Mouse (Mus musculus): ENCODE measurements around the gene Flt3. TPM values are rescaled to one million over a fixed set of nuclear protein-coding genes. Genes with fewer than 3 reads are reported as not detected.
A peak's percentile ranks its signal among the peaks of the same experiment; 100 is the strongest.

Flt3 gene
- polyA plus RNA-seq, 1 experiment from 2014 or later = 0.09 TPM

GRCm38 (mm10) chr5:147432927-147433326, 32.6 kb upstream of the Flt3 start:
- ATAC-seq (replicated peaks) = no peak
- H3K4me1 ChIP-seq = peaks cover 64% of the 10 kb centered on the region
- WGBS = 91% methylated on average over 8 of the region's 8 CpGs

DNA sequence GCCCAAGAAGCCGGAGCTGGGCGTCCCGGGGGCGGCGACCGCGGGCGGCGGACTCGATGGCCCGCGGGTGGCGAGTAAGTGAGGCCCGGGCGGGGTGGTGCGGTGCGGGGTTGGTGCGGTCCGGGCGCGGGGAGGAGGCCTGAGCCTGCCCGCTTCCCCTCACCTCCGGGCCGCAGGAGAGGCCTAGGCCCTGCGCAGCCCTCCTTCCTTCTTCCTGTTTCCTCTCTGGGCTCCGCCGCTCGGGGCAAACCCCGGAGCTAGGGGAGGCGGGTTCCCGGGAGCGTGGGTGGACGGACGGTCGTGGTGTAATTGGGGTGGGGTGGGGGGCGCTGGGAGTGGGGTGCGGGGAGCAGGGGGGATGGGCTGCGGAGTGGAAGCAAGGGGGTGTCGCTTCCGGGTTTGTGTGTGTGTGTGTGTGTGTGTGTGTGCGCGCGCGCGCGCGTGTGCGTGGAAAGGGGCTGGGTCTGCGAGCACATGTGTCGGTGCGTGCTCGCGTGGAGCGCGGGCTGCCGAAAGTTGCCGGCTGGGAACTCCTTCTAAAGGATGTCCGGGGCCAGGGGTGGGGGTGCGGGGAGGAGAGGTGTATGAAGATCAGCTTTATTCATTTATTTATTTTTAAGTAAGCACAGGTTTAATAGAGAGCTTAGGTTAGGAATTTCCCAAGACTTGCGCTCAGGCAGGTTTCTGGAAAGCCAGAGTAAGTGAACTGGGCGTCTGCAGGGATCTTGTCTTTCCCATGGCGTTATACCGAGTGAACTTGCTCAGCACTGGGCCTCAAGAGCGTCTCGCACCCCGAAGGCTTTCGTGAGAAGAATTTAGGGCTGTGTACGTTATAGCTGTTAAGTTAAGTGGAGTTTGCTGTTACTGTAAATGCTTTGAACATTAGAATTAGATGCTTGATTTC, 30.9 kb upstream of the Flt3 start:
- peaks cover 49% of the 10 kb centered on the region for H3K4me1 ChIP-seq
- 1% methylated on average over 61 of the region's 68 CpGs for WGBS
- peak overlapping the region; percentile 97 for H3K27ac ChIP-seq (replicated peaks)
- H3K9ac ChIP-seq (replicated peaks) = peak overlapping the region; percentile 97
- H3K4me2 ChIP-seq (replicated peaks) = peak overlapping the region; percentile 82
- H3K27me3 ChIP-seq = no peaks in the 10 kb centered on the region
- H3K36me3 ChIP-seq = no peaks in the 10 kb centered on the region
- H3K9me3 ChIP-seq = no peaks in the 10 kb centered on the region
- H3K4me3 ChIP-seq = peak overlapping the region; percentile 91
- ATAC-seq (replicated peaks) = peak; percentile 65

More at GRCm38 (mm10) chr5:147432927-147433326, 32.6 kb upstream of the Flt3 start:
- H3K27ac ChIP-seq (replicated peaks) = no peak overlapping the region
- H3K9ac ChIP-seq (replicated peaks) = no peak overlapping the region
- H3K36me3 ChIP-seq = no peaks in the 10 kb centered on the region
- H3K4me2 ChIP-seq (replicated peaks) = no peak overlapping the region
- no peaks in the 10 kb centered on the region for H3K27me3 ChIP-seq
- no peaks in the 10 kb centered on the region for H3K9me3 ChIP-seq
- no peak overlapping the region for H3K4me3 ChIP-seq

GRCm38 (mm10) chr5:147430361-147430935, 30.2 kb upstream of the Flt3 start:
- WGBS = 0% methylated on average over 72 of the region's 91 CpGs

GRCm38 (mm10) chr5:147429535-147430305, 29.4 kb upstream of the Flt3 start, which contains the start of gene Pan3:
Pan3 (plus strand) TSS chr5:147430161.
- H3K27ac ChIP-seq (replicated peaks) = peak within 1 kb of the TSS; percentile 97
- no peaks in the 10 kb centered on the region for H3K36me3 ChIP-seq
- H3K4me1 ChIP-seq = peaks cover 34% of the 10 kb centered on the region
- H3K4me2 ChIP-seq (replicated peaks) = peak within 1 kb of the TSS; percentile 82
- ATAC-seq (replicated peaks) = peak; percentile 89
- H3K9ac ChIP-seq (replicated peaks) = peak within 1 kb of the TSS; percentile 97
- no peaks in the 10 kb centered on the region for H3K27me3 ChIP-seq
- under 1% methylated on average over 51 of the region's 51 CpGs for WGBS
- no peaks in the 10 kb centered on the region for H3K9me3 ChIP-seq
- peak within 1 kb of the TSS; percentile 91 for H3K4me3 ChIP-seq

More at GRCm38 (mm10) chr5:147430361-147430935, 30.2 kb upstream of the Flt3 start:
- Histone ChIP-seq H3K27me3 (no peaks in the 10 kb centered on the region), H3K4me2 (replicated peaks) (peak overlapping the region; percentile 82), H3K9ac (replicated peaks) (peak overlapping the region; percentile 97), H3K27ac (replicated peaks) (peak overlapping the region; percentile 97), H3K4me1 (peaks cover 41% of the 10 kb centered on the region), H3K9me3 (no peaks in the 10 kb centered on the region), H3K4me3 (peak overlapping the region; percentile 91), H3K36me3 (no peaks in the 10 kb centered on the region)
- ATAC-seq (replicated peaks) = peak; percentile 91

- no peaks in the 10 kb centered on the region for H3K27me3 ChIP-seq
- 76% methylated on average over 4 of the region's 4 CpGs for WGBS
- no peak for ATAC-seq (replicated peaks)
- no peak overlapping the region for H3K4me3 ChIP-seq
- H3K9me3 ChIP-seq = no peaks in the 10 kb centered on the region
- H3K27ac ChIP-seq (replicated peaks) = no peak overlapping the region
- H3K9ac ChIP-seq (replicated peaks) = no peak overlapping the region
- peaks cover 9% of the 10 kb centered on the region for H3K4me1 ChIP-seq
- H3K36me3 ChIP-seq = no peaks in the 10 kb centered on the region
- H3K4me2 ChIP-seq (replicated peaks) = no peak overlapping the region
Observed at GRCm38 (mm10) chr5:147426048-147426805, 25.9 kb upstream of the Flt3 start.

DNA sequence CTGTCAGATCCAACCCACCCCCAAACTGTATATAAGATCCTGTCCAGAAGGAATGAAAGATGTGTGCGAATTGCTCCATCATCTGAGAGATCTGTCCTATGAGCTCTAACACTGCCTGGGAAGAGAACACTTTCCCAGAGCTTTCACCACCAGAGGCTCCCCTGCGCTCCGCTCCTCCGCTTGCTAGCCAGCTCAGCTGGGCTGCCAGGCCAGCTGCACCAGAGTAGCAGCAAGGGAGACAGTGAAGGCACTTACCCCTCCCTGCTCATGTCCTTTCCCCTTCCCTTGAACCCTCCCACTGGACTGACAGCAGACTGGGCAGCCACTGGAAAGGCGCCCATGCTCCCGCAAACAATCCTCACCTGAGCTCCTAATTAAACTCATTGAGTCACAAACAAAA, 23.3 kb upstream of the Flt3 start:
- WGBS = 23% methylated on average over 6 of the region's 6 CpGs
- ATAC-seq (replicated peaks) = no peak
- Histone ChIP-seq H3K27ac (replicated peaks) (no peak overlapping the region), H3K9me3 (no peaks in the 10 kb centered on the region), H3K4me2 (replicated peaks) (no peak overlapping the region), H3K4me3 (no peak overlapping the region), H3K4me1 (no peaks in the 10 kb centered on the region), H3K9ac (replicated peaks) (no peak overlapping the region), H3K27me3 (no peaks in the 10 kb centered on the region), H3K36me3 (no peaks in the 10 kb centered on the region)

GRCm38 (mm10) chr5:147418394-147419121, 18.3 kb upstream of the Flt3 start:
- WGBS = 62% methylated on average over 10 of the region's 10 CpGs
- no peak overlapping the region for H3K4me3 ChIP-seq
- H3K9ac ChIP-seq (replicated peaks) = no peak overlapping the region
- ATAC-seq (replicated peaks) = no peak
- H3K4me2 ChIP-seq (replicated peaks) = no peak overlapping the region
- no peaks in the 10 kb centered on the region for H3K36me3 ChIP-seq
- H3K27ac ChIP-seq (replicated peaks) = no peak overlapping the region
- no peaks in the 10 kb centered on the region for H3K4me1 ChIP-seq
- no peaks in the 10 kb centered on the region for H3K27me3 ChIP-seq
- no peaks in the 10 kb centered on the region for H3K9me3 ChIP-seq

DNA sequence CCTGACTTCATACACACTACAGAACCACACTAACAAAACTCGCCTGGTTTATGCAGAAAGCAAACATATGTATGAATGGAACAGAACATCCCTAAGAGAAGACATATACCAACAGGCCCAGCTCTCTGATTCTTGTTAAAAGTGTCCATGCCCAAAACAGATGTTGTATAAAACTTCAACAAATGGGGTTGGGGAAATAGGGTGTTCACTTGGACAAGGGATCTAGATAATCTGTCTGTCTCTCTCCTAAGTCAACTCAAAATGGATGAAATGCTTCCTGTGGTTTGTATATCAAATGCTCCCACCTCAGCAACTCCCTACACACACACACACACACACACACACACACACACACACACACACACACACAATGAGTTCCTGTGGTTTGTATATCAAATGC, 17.7 kb upstream of the Flt3 start:
- no peak overlapping the region for H3K4me3 ChIP-seq
- no peak overlapping the region for H3K27ac ChIP-seq (replicated peaks)
- WGBS = 75% methylated on average over 1 of the region's 1 CpGs
- H3K27me3 ChIP-seq = no peaks in the 10 kb centered on the region
- no peaks in the 10 kb centered on the region for H3K9me3 ChIP-seq
- ATAC-seq (replicated peaks) = no peak
- no peaks in the 10 kb centered on the region for H3K4me1 ChIP-seq
- H3K4me2 ChIP-seq (replicated peaks) = no peak overlapping the region
- no peak overlapping the region for H3K9ac ChIP-seq (replicated peaks)
- no peaks in the 10 kb centered on the region for H3K36me3 ChIP-seq

GRCm38 (mm10) chr5:147410585-147410984, 10.3 kb upstream of the Flt3 start:
- Histone ChIP-seq H3K9ac (replicated peaks) (no peak overlapping the region), H3K4me2 (replicated peaks) (no peak overlapping the region), H3K4me1 (no peaks in the 10 kb centered on the region), H3K9me3 (no peaks in the 10 kb centered on the region), H3K27ac (replicated peaks) (no peak overlapping the region), H3K27me3 (no peaks in the 10 kb centered on the region), H3K36me3 (no peaks in the 10 kb centered on the region), H3K4me3 (no peak overlapping the region)
- 84% methylated on average over 6 of the region's 6 CpGs for WGBS
- no peak for ATAC-seq (replicated peaks)

DNA sequence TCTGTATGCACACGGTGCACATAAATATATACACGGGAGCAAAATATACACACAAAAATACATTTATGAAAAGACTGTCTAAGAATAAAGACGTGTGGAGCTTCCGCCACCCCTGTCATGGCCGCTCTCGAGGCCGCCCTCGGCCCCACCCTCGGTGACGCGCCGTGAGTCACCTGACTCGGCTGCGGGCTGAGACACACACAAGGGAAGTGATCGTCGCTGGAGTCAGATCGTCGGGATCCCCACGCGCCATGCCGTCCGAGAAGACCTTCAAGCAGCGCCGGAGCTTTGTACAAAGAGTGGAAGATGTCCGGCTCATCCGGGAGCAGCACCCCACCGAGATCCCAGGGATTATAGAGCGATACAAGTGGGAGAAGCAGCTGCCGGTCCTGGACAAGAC, 8.4 kb upstream of the Flt3 start:
- H3K9me3 ChIP-seq = no peaks in the 10 kb centered on the region
- no peak overlapping the region for H3K4me2 ChIP-seq (replicated peaks)
- H3K27ac ChIP-seq (replicated peaks) = no peak overlapping the region
- no peak overlapping the region for H3K9ac ChIP-seq (replicated peaks)
- no peaks in the 10 kb centered on the region for H3K27me3 ChIP-seq
- H3K4me1 ChIP-seq = no peaks in the 10 kb centered on the region
- 72% methylated on average over 29 of the region's 29 CpGs for WGBS
- H3K36me3 ChIP-seq = no peaks in the 10 kb centered on the region
- ATAC-seq (replicated peaks) = no peak
- H3K4me3 ChIP-seq = no peak overlapping the region

GRCm38 (mm10) chr5:147406135-147406534, 5.8 kb upstream of the Flt3 start:
- WGBS = 89% methylated on average over 5 of the region's 5 CpGs
- H3K36me3 ChIP-seq = no peaks in the 10 kb centered on the region
- H3K27ac ChIP-seq (replicated peaks) = no peak overlapping the region
- no peak overlapping the region for H3K4me3 ChIP-seq
- H3K9me3 ChIP-seq = no peaks in the 10 kb centered on the region
- ATAC-seq (replicated peaks) = no peak
- no peak overlapping the region for H3K9ac ChIP-seq (replicated peaks)
- peaks cover 13% of the 10 kb centered on the region for H3K27me3 ChIP-seq
- no peak overlapping the region for H3K4me2 ChIP-seq (replicated peaks)
- H3K4me1 ChIP-seq = 0 out of 2 replicates have a peak, but pooled peaks cover under 1% of the 10 kb centered on the region

Measured in forebrain, embryonic 15.5 days (tissue).